Mouse (Mus musculus): Measurements from ENCODE around the gene Ccl20. TPM values are rescaled to one million over a fixed set of nuclear protein-coding genes. Genes with fewer than 3 reads are reported as not detected.

The Ccl20 gene
- 1.2 TPM for polyA plus RNA-seq (2014; fragmentation: Illumina TruSeq; extraction: RNeasy Lipid Tissue Mini Kit (QIAGEN cat#74804); ENCODE audit: insufficient read depth, low read depth, low replicate concordance)

DNA sequence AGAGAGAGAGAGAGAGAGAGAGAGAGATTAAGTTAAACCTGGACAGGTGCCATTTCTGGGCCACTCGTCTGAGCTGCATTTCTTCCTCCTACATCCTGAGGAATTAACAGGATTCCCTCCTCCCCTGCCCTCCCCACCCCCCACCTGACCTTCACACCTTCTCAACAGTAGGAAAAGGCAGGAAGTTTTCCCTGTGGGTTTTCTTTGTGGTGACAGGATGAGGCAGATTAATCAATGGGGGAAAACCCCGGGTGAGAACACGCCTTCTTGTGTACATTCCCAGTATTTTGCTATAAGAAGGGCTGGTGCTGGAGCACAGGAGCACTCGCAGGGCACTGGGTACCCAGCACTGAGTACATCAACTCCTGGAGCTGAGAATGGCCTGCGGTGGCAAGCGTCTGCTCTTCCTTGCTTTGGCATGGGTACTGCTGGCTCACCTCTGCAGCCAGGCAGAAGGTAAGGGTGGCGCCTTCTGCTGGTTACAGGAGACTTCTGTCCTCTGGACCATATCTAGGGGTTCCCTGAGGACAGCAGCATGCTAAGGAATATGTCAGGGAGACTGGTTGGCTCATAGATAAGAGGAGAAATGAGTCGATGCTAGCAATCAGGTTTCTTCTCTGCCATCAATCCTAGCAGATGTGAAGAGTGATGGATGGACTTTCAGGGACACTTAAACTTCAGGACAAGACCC, at the start of gene Ccl20:
Gene Ccl20 (plus strand): TSS at position 320 of the 691 bp plus-strand sequence.

DNA sequence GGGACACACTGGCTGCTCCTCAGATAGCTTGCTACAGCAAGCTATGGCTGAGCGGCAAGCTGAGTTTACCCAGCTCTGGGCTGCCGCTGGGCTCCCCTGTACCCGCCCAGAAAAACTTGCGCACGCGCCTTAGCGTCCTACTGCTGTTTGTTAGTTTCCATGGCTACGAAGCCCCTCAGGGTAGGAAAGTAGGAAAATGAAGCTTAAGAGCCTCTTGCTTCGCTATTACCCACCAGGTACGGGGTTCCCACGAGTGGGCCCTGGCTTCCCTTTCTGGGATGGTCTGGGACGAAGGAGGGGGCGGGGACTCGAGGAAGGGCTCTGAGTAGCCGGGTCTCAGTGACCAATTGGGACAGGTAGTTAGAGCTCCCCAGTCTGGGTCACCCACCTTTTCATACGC, 43.0 kb downstream of the Ccl20 start, which contains the start of gene Daw1:
Gene Daw1 (plus strand): TSS at position 150 of the 400 bp plus-strand sequence.

Other genes with a start within 250 kb of the Ccl20 start
- not detected for gene A030005L19Rik, start 203.4 kb upstream of the Ccl20 start, polyA plus RNA-seq (2014; fragmentation: Illumina TruSeq; extraction: RNeasy Lipid Tissue Mini Kit (QIAGEN cat#74804); ENCODE audit: insufficient read depth, low read depth, low replicate concordance)
- not detected for gene A030014E15Rik, start 191.8 kb upstream of the Ccl20 start, polyA plus RNA-seq (2014; fragmentation: Illumina TruSeq; extraction: RNeasy Lipid Tissue Mini Kit (QIAGEN cat#74804); ENCODE audit: insufficient read depth, low read depth, low replicate concordance)
- gene Gm6217, start 185.4 kb upstream of the Ccl20 start, polyA plus RNA-seq (2014; fragmentation: Illumina TruSeq; extraction: RNeasy Lipid Tissue Mini Kit (QIAGEN cat#74804); ENCODE audit: insufficient read depth, low read depth, low replicate concordance) = not detected
- gene A030003K21Rik, start 173.4 kb upstream of the Ccl20 start, polyA plus RNA-seq (2014; fragmentation: Illumina TruSeq; extraction: RNeasy Lipid Tissue Mini Kit (QIAGEN cat#74804); ENCODE audit: insufficient read depth, low read depth, low replicate concordance) = not detected
- gene Gm7544, start 160.8 kb upstream of the Ccl20 start, polyA plus RNA-seq (2014; fragmentation: Illumina TruSeq; extraction: RNeasy Lipid Tissue Mini Kit (QIAGEN cat#74804); ENCODE audit: insufficient read depth, low read depth, low replicate concordance) = not detected
- not detected for gene Gm47955, start 156.5 kb upstream of the Ccl20 start, polyA plus RNA-seq (2014; fragmentation: Illumina TruSeq; extraction: RNeasy Lipid Tissue Mini Kit (QIAGEN cat#74804); ENCODE audit: insufficient read depth, low read depth, low replicate concordance)
- gene Gm47959, start 116.2 kb upstream of the Ccl20 start, polyA plus RNA-seq (2014; fragmentation: Illumina TruSeq; extraction: RNeasy Lipid Tissue Mini Kit (QIAGEN cat#74804); ENCODE audit: insufficient read depth, low read depth, low replicate concordance) = not detected
- 2.5 TPM for gene Slc19a3, start 78.3 kb upstream of the Ccl20 start, polyA plus RNA-seq (2014; fragmentation: Illumina TruSeq; extraction: RNeasy Lipid Tissue Mini Kit (QIAGEN cat#74804); ENCODE audit: insufficient read depth, low read depth, low replicate concordance)
- not detected for gene Krtap28-10, start 74.3 kb upstream of the Ccl20 start, polyA plus RNA-seq (2014; fragmentation: Illumina TruSeq; extraction: RNeasy Lipid Tissue Mini Kit (QIAGEN cat#74804); ENCODE audit: insufficient read depth, low read depth, low replicate concordance)
- gene Gm47969, start 71.8 kb upstream of the Ccl20 start, polyA plus RNA-seq (2014; fragmentation: Illumina TruSeq; extraction: RNeasy Lipid Tissue Mini Kit (QIAGEN cat#74804); ENCODE audit: insufficient read depth, low read depth, low replicate concordance) = 0.33 TPM
- not detected for gene A030005K14Rik, start 57.4 kb upstream of the Ccl20 start, polyA plus RNA-seq (2014; fragmentation: Illumina TruSeq; extraction: RNeasy Lipid Tissue Mini Kit (QIAGEN cat#74804); ENCODE audit: insufficient read depth, low read depth, low replicate concordance)
- not detected for gene Krtap28-13, start 55.8 kb upstream of the Ccl20 start, polyA plus RNA-seq (2014; fragmentation: Illumina TruSeq; extraction: RNeasy Lipid Tissue Mini Kit (QIAGEN cat#74804); ENCODE audit: insufficient read depth, low read depth, low replicate concordance)
- 3.6 TPM for gene Daw1, start 43.0 kb downstream of the Ccl20 start, polyA plus RNA-seq (2014; fragmentation: Illumina TruSeq; extraction: RNeasy Lipid Tissue Mini Kit (QIAGEN cat#74804); ENCODE audit: insufficient read depth, low read depth, low replicate concordance)